Mouse (Mus musculus): Measurements from ENCODE around the gene T2. TPM values are rescaled to one million over a fixed set of nuclear protein-coding genes. Genes with fewer than 3 reads are reported as not detected.

The T2 gene
- polyA plus RNA-seq, 1 experiment from 2014 or later: 0.96 TPM

DNA sequence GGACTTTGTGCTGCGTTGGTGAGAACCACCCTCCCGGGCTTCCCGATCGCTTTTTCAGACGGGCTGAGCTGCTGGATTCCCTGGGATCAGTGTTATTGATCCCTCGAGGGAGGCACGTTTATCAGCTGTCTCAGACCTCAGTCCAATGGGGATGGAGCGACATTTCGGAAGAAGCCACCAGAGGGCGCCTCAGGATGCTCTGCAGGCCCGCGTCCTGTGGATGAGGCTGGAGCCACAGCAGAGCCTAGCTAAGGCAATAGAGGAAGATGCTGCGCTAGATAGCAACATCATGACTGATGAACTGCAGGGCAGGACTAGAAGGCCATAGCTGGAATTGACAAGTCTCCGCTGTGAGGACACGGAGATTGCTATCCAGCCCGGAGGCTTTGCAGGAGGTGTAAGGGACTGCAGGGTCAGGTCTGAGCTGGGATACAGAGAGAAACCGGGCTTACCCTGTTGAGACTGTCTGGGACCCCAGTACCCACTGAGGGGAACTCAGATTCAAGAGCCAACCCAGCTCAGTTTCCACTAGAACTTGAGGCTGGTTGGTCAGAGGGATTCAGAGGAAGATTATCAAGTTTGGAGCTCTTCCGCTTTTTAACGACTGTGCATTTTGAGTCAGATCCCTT, 113.0 kb downstream of the T2 start:
- Histone ChIP-seq H3K4me1 (ENCODE audit: control insufficient read depth, insufficient read depth, low read length) (no peaks in the 10 kb centered on the region), H3K4me3 (ENCODE audit: low read depth, low read length) (no peak overlapping the region), H3K9ac (replicated peaks; ENCODE audit: low read depth, low read length) (no peak overlapping the region), H3K9me3 (ENCODE audit: control insufficient read depth, low read length) (no peaks in the 10 kb centered on the region), H3K4me2 (ENCODE audit: low read depth, low read length) (no peak overlapping the region), H3K27me3 (ENCODE audit: control insufficient read depth, insufficient read depth, low read length) (no peaks in the 10 kb centered on the region), H3K27ac (ENCODE audit: low read depth, low read length) (no peak overlapping the region), H3K36me3 (ENCODE audit: control insufficient read depth, insufficient read depth, low read length) (no peaks in the 10 kb centered on the region)
- peak; percentile 89 for ATAC-seq (ENCODE audit: low read depth)
- WGBS: 16% methylated on average over 19 of the region's 19 CpGs

Other genes starting within 250 kb of the T2 start
- gene Gm49673, start 208.2 kb upstream of the T2 start, polyA plus RNA-seq (2014; fragmentation: Nextera tagmentation; extraction: Ambion mirVana): 0.33 TPM in 1 of 2 replicates, not detected in the other
- 8.3 and 11.7 TPM in 2 replicates for gene Rnaset2a, start 207.9 kb upstream of the T2 start, polyA plus RNA-seq (2014; fragmentation: Nextera tagmentation; extraction: Ambion mirVana)
- 30.9 and 34.9 TPM in 2 replicates for gene Fgfr1op, start 190.5 kb upstream of the T2 start, polyA plus RNA-seq (2014; fragmentation: Nextera tagmentation; extraction: Ambion mirVana)
- gene Ccr6, start 119.9 kb upstream of the T2 start, polyA plus RNA-seq (2014; fragmentation: Nextera tagmentation; extraction: Ambion mirVana): not detected in 2 replicates
- gene Mpc1, start 73.1 kb upstream of the T2 start, polyA plus RNA-seq (2014; fragmentation: Nextera tagmentation; extraction: Ambion mirVana): 408 and 480 TPM in 2 replicates
- 149 and 195 TPM in 2 replicates for gene Sft2d1, start 44.9 kb upstream of the T2 start, polyA plus RNA-seq (2014; fragmentation: Nextera tagmentation; extraction: Ambion mirVana)
- 17.0 and 20.6 TPM in 2 replicates for gene Prr18, start 18.5 kb upstream of the T2 start, polyA plus RNA-seq (2014; fragmentation: Nextera tagmentation; extraction: Ambion mirVana)
- gene T, start 78.4 kb downstream of the T2 start, polyA plus RNA-seq (2014; fragmentation: Nextera tagmentation; extraction: Ambion mirVana): 0.37 and 0.44 TPM in 2 replicates
- gene Pde10a, start 169.4 kb downstream of the T2 start, polyA plus RNA-seq (2014; fragmentation: Nextera tagmentation; extraction: Ambion mirVana): 16.2 and 17.0 TPM in 2 replicates
- not detected in 2 replicates for gene Gm17087, start 211.0 kb downstream of the T2 start, polyA plus RNA-seq (2014; fragmentation: Nextera tagmentation; extraction: Ambion mirVana)